Mouse (Mus musculus): Measurements from ENCODE around the gene Atp6v1a.

Gene Atp6v1a

DNA sequence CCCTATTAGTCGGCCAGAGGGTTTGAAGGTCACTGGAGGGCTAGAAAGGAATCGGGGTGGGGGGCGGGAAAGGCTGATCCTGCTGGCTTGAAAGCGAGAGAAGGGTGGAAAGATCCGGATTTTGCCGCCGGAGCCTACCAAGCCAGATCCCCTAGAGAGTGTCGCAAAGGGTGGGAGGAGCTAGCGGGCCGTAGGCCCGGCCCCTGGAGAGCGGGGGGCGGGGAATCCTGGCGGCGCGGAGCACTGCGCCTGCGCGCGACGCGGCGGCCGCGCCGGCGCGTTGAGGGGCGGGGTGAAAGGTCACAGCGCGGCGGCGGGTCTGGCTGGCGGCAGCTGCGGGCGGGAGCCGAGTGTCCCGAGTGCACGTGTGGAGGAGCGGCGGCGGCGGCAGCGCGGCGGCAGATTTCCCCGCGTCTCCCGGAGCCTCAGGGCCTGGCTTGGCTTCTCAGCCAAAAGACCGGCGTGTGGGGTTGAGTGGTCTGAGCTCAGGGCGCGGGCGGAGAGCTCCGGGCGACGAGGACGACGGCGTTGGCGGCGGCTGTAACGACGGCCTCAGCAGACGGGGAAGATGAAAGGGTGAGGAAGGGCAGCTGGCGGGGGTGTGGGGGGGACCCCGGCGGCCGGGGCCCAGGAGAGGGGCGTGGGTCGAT, at the start of gene Atp6v1a, which contains the start of gene Naa50:
Atp6v1a (minus strand) TSS at position 170 of the 650 bp plus-strand sequence.
Naa50 (plus strand) TSS at position 295 of the 650 bp plus-strand sequence.
- DNase-seq (ENCODE audit: low spot score in 2 of 2): peak; percentile 78 to 91

DNA sequence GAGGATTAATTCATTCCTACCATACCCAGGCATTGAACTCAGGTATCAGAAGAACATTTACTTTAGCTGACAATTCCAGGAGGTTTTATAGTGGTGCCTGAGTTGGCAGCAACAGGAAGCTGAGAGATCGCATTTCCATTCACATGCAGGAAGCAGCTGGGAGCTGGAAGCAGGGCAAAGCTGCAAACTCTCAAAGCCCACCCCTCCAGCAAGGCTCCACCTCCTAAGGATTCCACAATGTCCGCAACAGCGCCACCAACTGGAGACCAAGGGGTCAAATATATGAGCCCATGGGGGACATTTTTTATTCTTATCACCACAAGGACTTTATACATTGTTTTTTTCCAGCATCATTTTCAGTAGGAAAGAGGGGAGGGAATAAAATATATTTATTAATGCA, 49.3 kb upstream of the Atp6v1a start:
- DNase-seq (ENCODE audit: low spot score in 2 of 2): no peak

DNA sequence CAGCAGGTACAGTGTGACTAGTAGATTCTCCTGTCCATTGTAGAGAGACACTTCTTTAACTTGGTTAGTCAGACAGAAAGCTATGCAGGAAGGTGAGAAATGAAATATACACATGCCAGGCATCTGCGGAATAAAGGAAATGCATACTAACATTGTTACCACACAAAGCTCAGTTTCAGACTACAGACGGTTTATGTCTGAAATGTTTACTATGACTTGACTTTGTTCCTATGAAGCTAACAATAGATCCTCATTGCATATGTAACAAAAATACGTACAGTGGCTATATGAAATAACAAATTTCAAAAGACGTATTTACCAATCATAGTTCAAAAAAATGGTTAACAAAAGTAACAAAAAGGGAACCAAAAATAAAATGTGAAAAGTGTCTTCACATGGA, 47.7 kb upstream of the Atp6v1a start:
- no peak for DNase-seq (ENCODE audit: low spot score in 2 of 2)

DNA sequence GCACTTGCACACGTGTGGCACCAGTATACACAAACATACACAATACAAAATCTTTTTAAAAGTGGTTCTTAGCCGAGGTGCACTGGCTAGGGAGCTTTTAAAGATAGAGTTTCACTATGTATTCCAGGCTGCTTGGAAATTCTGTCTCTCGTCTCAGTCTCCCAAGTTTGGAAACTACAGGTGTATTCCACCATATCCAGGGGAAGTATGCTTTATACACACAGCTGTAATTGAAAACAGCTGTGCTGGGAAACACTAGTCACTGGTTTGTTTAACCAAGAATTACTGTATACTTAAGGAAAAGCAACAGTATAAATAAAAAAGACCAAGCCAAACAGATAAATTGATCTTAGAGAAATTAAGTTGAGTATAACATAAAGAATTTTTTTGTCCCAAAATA, 45.3 kb upstream of the Atp6v1a start:
- DNase-seq (ENCODE audit: low spot score in 2 of 2): no peak

DNA sequence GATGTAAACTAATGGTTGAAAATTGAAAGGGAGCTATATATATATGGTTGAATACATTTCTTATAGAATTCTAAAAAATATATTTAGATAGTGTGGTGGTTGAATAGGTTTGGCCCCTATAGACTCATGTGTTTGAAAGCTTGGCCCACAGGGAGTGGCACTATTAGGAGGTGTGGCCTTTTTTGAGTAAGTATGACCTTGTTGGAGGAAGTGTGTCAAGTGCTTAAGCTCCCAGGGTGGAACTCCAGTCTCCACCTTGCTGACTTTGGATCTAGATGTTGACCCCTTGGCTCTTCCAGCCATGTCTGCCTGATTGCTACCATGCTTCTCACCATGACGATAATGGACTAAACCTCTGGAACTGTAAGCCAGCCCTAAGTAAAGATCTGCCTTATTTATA, 43.1 kb upstream of the Atp6v1a start:
- DNase-seq (ENCODE audit: low spot score in 2 of 2): no peak

DNA sequence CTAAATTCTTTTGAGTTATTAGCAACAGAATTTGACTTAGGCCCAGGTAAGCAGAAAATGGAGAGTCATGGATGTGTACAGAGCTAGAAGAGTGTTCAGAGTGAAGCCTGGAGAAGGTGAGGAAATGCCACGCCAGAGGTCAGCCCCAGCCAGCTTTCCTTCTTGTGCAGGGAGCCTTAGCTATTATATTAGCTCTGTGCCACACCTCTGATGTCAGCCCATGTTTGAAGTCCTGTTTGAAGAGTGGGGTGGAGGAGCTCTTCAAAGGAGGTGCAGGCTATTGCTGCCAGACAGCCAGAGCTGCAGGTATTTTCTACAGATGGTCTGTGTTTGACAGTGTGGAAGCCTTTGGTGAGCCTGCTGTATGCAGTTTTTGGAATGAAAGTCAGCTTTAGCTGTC, 39.0 kb upstream of the Atp6v1a start:
- DNase-seq (ENCODE audit: low spot score in 2 of 2): no peak

DNA sequence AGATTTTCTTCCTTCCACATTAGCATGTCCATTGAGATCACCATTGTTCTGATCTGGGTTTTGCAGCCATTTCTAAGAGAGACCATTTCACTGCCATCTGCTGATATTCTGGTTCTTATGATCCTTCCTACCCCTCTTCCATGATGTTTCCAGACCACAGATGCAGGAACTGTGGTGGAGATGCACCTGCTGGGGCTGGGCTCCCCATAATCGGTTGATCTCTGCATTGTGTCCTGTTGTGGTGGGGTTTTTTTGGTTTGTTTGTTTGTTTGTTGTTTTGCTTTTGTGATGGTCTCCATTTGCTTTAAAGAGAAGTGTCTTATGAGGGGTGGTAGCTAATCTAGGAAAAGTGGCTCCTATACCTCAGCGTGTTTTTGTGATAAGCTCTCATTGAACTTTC, 37.0 kb upstream of the Atp6v1a start:
- no peak for DNase-seq (ENCODE audit: low spot score in 2 of 2)

DNA sequence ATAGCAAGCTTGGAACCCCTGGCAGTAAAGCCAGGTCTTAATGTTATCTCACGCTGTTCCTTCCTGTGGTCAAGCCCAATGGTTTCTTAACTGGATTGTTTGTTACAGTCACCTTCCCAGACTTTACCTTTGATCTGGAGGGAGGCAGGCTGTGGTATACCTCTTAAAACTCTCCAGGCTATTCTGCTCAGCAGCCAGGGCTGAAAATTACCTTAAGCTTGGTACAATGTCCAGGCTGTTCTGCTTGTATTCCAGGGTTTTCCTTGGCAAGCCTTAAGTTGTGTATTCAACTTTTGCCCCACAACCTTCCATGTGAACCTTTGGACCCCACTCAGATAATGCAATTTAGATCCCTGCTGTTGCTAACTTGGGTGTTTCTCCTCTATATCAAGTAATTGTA, 35.5 kb upstream of the Atp6v1a start:
- no peak for DNase-seq (ENCODE audit: low spot score in 2 of 2)

DNA sequence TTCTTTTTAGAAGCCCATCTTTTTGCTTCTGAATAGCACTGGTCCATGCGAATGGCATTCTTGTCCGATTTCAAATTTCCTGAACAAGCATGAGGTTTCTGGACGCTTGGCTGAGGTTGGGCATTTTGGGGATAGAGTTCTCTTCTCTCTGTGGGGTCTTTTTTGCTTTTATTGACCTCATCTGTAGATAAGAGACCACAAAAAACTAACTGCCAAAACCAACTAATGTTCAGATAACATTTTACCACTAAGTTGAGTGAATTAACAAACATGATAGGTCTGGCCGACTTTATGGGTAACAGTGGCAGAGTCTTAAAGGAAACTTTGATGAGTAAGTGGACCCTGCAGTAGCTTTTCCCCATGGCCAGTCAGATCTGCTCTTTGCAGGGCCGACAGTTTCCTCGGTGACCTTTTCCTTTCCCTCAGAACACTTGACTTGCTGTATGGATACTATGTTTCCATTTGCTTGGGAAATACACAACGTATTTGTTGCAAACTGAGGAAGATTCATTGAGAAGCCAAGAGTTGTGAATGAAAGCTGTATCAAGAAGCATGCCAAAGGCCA, 34.5 kb upstream of the Atp6v1a start:
- no peak for DNase-seq (ENCODE audit: low spot score in 2 of 2)

DNA sequence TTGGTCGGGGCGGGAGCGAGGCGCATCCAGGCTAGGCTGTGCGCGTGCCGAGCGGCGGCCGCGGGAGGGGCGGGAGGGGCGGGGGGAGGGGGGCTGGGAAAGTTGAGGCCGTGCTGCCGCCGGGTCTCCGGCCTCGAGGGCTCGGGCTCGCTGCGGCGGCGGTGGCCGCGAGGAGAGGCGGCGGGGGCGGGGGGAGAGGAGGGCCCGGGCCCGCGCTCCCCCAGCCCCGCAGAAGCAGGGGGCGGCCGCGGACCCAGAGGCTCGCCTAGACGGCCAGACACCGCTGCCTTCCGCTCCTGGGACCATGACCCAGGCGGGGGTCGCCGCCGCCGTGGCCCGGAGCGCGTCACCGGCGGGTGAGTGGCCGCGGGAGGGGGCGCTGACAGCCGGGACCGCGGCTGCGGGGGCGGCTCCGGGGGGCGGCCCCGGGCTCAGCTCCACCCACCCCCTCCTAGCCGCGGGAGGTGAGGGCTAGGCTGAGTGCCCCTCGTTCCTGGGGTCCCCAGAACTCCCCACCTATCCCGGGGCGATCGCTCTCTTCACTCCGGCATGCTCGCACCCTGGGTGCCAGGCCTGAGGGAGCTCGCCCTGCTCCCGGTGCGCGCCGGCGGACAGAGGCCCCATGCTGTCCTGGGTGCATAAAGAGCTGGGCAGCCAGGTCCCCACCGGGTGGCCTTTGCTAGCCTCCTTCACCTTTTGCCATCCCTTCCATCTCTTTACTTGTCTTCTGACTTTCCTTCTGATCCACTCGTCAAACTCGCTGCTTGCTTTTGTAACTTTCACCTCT, 33.8 kb upstream of the Atp6v1a start, which contains the start of gene Usf3:
Usf3 (plus strand) TSS at position 92 of the 787 bp plus-strand sequence.
- peak in 1 of 2 experiments; percentile 22 for DNase-seq (ENCODE audit: low spot score in 2 of 2)

DNA sequence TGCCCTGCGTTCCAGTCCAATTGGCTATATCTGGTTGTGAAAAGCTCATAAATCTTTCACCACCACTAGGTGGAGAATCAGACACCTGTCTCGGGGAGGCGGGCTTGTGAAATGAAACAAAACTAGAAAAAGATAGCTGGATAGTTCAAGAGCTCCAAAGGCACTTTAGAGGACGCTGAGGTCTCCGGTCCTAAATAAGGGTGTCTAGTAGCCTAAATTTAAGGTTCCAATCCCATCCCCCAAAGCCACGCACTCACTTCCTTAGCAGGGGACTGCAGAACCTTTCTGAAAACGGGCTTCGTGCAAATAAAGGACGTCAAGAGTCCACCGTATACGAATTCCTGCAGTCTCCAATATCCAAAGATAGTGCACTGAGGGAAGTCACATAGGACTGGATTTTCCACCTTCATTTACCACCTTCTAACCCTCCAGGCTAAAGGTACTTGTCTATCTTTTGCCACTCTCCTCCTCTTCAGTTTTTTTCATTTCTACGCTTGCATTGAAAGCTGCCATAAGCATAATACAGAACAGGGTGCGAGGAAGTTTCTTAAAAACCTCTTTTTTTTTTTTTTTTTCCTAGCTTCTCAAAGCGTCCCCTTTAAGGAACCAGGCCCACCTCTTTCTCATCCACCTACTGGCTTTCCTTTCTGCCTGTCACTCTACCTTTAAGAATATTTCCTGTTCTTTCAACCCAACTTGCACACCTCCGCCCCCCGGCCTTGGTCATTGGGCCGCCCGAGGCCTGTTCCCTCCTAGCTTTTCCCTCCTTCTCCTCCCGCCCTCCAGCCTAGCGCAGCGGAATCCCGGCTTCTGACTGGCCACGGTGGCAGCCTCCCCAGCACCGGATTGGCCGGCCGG, 33.0 kb upstream of the Atp6v1a start:
- peak; percentile 97 to 99 for DNase-seq (ENCODE audit: low spot score in 2 of 2)

DNA sequence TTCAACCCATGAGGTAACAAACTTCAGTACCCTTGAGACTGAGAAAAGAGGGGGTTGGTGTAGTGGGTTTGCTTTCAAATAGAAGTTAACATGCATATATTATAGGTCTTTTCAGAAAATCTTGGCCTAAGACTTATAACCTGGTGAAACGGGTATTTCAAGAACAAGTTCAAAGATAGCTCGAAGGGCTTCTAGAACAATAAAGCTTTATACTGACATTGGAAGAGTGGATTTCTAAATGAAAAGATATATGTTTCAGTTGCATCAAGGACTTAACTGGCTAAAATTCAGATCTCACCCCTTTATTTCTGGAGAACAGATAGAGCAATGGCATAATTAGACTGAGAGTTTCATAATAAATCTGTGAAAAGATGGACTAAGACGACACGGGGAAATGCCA, 29.5 kb upstream of the Atp6v1a start:
- no peak for DNase-seq (ENCODE audit: low spot score in 2 of 2)

DNA sequence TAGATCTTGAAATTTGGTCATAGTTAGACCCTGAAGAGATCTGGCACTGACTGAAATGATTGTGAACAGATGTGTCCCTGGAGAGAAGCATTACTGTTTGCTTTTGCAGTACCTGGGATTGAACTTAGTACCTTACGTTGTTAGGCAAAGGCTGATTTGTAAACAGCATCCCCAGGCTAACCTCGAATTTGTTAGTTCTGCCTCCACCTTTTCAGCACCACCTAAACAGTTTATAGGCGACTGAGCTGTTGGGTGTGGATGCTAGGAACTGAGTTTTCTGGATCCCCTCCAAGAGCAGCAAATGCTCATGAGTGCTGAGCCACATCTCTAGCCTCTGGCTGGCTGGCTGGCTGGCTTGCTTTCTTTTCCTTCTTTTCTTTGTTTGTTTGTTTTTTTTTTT, 25.7 kb upstream of the Atp6v1a start:
- DNase-seq (ENCODE audit: low spot score in 2 of 2): no peak

DNA sequence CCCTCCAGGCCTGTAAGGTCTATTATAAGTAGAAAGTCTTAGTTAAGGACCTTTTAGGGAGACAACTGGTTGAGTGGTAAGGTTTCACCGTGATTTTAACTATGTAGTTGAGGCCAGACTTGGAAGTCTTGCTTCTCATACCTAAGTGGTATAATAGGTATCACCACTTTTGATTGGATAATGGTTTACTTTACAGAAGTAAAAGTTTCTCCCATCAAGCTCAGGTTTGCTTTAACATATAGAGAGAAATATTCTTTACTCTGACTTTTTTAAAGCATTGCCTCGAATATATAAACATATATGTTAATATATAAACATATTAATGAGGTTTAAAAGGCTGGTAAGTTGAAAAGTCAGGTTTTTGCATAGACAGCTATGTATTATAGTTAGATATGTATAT, 24.3 kb upstream of the Atp6v1a start:
- no peak for DNase-seq (ENCODE audit: low spot score in 2 of 2)

DNA sequence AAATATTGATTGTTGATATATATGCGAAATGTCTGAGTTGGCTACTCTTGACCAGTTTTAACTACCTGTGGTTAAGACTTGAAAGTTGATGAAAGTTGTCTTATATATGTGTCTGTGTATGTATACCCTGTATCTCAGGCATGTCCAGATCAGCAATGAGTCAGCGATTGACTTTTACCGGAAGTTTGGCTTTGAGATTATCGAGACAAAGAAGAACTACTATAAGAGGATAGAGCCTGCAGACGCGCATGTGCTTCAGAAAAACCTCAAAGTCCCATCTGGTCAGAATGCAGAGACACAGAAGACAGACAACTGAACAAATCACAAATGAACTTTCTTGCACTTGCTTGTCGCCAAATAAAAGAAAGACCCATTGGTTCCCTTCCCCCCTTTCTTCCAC, 19.8 kb upstream of the Atp6v1a start:
- DNase-seq (ENCODE audit: low spot score in 2 of 2): no peak

DNA sequence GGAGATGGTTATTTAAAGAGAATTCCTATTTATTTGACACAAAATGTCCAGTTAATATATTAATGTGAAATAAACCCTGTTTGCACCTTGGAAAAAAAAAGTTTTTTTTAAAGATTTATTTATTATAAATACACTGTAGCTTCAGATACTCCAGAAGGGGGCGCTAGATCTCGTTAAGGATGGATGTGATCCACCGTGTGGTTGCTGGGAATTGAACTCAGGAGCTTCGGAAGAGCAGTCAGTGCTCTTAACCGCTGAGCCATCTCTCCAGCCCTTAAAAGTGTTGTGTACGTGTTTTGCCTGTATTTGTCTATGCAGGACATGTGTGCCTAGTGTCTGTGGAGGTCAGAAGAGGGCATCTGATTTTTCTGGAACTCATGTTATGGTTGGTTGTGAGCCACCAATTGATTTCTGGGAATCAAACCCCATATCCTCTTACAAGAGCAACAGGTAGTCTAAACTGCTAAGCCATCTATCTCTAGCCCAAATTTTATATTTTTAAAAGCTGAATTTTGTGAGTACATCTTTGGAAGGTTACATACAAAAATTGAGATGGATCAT, 15.1 kb upstream of the Atp6v1a start:
- no peak for DNase-seq (ENCODE audit: low spot score in 2 of 2)

DNA sequence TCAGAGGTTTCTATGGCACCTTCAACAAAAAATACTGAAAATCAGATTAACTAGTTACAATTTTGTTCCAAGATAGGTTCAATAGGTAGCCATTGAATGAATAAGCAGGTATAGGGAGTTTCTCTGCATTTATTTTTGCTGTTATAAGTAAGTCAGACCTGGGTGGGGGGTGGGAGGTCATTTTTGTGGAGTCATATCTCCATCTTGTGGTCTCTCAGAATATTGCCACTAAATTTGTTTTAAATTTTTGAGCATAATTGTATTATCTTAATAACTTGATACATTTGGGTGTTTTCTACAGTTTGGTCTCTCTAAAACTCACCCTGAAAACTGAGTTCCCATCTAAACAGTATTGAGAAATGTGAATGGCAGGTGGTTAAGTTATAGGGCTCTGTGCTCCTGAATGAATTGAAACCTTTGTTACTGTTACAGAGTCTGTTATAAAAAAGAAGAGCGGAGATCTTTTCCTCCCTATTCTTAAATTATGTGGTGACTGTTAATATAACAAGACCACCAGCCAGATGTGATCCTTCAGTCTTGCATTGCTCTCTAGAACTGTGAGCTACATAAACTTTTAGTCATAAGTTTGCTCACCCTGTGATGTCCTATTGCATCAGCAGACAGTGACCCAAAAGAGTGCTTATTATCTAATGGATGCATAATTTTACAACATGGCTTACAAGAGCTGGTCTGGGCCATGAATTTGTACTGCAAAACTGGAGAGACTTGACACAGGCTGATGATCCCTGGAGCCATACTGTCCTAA, 9.7 kb upstream of the Atp6v1a start:
- no peak for DNase-seq (ENCODE audit: low spot score in 2 of 2)

DNA sequence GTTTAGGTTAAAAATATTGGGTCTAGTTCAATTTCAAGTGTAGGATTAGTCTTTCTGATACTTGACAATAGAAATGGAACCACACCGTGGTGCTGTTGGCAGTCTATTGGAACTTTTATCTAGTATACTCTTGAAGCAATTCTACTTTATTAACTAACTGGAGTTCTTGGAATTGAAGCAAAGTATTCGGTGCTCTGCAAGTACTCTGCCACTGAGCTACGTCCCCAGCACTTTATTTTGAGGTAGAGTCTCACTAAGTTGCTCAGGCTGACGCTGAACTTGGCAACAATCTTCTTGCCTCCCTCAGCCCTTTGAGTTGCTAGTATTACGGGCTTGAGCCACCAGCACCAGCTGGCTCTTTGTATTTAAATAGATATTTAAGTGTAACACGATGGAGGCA, 2.0 kb upstream of the Atp6v1a start:
- DNase-seq (ENCODE audit: low spot score in 2 of 2): peak in 1 of 2 experiments; percentile 47

DNA sequence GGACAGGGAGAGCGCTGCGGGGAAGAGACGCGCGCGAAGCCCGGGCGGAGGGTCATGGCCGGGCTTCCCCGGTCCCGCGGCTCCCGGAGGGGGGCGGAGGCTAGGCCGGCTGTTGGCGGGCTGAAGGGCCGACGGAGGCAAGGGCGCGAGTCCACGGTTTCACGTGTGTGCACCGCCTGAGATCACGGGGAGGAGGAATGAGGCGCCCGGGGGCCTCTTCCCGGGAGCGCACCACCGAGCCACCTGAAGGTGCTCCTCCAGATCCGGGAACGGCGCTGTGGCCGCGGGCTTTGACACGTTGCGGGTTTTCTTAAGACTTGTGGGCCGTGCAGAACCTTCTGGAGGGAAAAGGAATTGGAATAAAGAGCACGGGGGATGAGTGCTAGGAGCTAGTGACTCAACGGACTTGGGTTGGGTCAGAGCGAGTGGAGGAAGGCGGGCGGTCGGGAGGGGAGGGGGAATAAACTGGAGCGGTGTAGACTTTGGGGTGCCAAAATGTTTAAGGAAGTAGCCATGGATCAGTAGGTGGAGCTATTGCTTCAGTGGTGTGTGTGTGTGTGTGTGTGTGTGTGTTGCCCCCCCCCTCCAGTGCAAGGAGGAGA, 782 bp upstream of the Atp6v1a start:
- DNase-seq (ENCODE audit: low spot score in 2 of 2): peak; percentile 72 to 73

DNA sequence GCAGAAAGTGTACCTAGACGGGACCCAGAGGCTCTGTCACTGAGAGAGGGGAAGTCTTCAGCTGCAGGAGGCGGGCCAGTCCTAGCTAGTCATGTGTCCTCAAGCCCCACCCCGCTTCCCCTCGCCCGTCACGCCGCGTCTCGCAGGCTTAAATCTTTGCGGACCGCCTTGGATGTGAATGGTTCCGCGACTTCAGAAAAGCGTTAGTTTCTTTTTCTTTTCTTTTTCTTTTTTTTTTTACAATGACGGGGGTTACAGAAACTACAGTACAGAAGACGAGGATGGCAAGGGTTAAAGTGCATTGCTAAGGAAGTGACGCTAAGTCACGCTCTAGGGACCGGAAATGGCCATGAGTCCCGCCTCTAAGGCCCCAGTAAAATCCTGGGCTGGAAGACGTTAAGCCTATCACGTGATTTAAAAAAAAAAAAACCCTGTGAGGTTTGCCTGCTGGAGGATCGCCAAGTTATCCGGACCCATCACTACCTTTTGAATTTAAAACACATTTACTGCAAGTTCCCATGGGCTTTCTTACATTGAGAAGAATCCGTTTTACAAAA, 448 bp downstream of the Atp6v1a start:
- DNase-seq (ENCODE audit: low spot score in 2 of 2): peak; percentile 86 to 87

All from left cerebral cortex, adult 9 months (tissue).